Mouse (Mus musculus): ENCODE results near the gene Troap.

GRCm38 (mm10) chr15:99087253-99088075, 13.1 kb downstream of the Troap start, which contains the start of gene C1ql4:
- no peak for TF ChIP-seq CTCF (IDR thresholded peaks at IDR 0.05; ENCODE audit: control insufficient read depth, insufficient read depth, insufficient read length)
- TF ChIP-seq MAX (IDR thresholded peaks at IDR 0.05) = no peak
- TF ChIP-seq CEBPB (IDR thresholded peaks at IDR 0.05; ENCODE audit: low read depth) = no peak
- TF ChIP-seq MYOD1 (IDR thresholded peaks at IDR 0.05; ENCODE audit: control insufficient read depth, insufficient read length, low read depth) = no peak

All from C2C12 (cell line).